Mouse (Mus musculus) spleen, adult 18-20 months (tissue): ENCODE measurements around the gene Eif2ak4.

Experiments
- DNase-seq, 2 experiments: peaks; one replicate each; pipeline ENCODE4 v3.0.0; 2022; ENCODE audit warnings: mixed read lengths in 2 of 2

The Eif2ak4 gene

GRCm38 (mm10) chr2:118406811-118407210 lies 18.4 kb downstream of the Eif2ak4 start:
- no peak for DNase-seq

- no peak for DNase-seq
Observed at GRCm38 (mm10) chr2:118408336-118408895, 20.0 kb downstream of the Eif2ak4 start.

- no peak for DNase-seq
Observed at GRCm38 (mm10) chr2:118412821-118413220, 24.4 kb downstream of the Eif2ak4 start.

- no peak for DNase-seq
Observed at GRCm38 (mm10) chr2:118415601-118416355, 27.4 kb downstream of the Eif2ak4 start.

- no peak for DNase-seq
Observed at GRCm38 (mm10) chr2:118418076-118418475, 29.7 kb downstream of the Eif2ak4 start.

- DNase-seq, result no peak
Observed at GRCm38 (mm10) chr2:118421951-118422350, 33.5 kb downstream of the Eif2ak4 start.

GRCm38 (mm10) chr2:118422385-118422784 lies 34.0 kb downstream of the Eif2ak4 start:
- no peak for DNase-seq

- no peak for DNase-seq
Observed at GRCm38 (mm10) chr2:118428296-118428695, 39.9 kb downstream of the Eif2ak4 start.

- no peak for DNase-seq
Observed at GRCm38 (mm10) chr2:118429297-118429696, 40.9 kb downstream of the Eif2ak4 start.

- DNase-seq, result no peak
Observed at GRCm38 (mm10) chr2:118430630-118431029, 42.2 kb downstream of the Eif2ak4 start.

- DNase-seq, result peak in 1 of 2 experiments; percentile 55
Observed at GRCm38 (mm10) chr2:118431589-118431988, 43.2 kb downstream of the Eif2ak4 start.

GRCm38 (mm10) chr2:118442172-118442571 lies 53.8 kb downstream of the Eif2ak4 start:
- no peak for DNase-seq

GRCm38 (mm10) chr2:118442723-118443122 lies 54.3 kb downstream of the Eif2ak4 start:
- DNase-seq, result no peak

- DNase-seq, result no peak
Observed at GRCm38 (mm10) chr2:118445696-118446674, 57.6 kb downstream of the Eif2ak4 start.

GRCm38 (mm10) chr2:118448181-118448580 lies 59.8 kb downstream of the Eif2ak4 start:
- no peak for DNase-seq

- no peak for DNase-seq
Observed at GRCm38 (mm10) chr2:118451056-118451455, 62.6 kb downstream of the Eif2ak4 start.

- DNase-seq, result no peak
Observed at GRCm38 (mm10) chr2:118457029-118457428, 68.6 kb downstream of the Eif2ak4 start.

GRCm38 (mm10) chr2:118457463-118458261 lies 69.2 kb downstream of the Eif2ak4 start:
- no peak for DNase-seq

GRCm38 (mm10) chr2:118461480-118462165 lies 73.2 kb downstream of the Eif2ak4 start:
- DNase-seq, result no peak

GRCm38 (mm10) chr2:118463480-118463879 lies 75.1 kb downstream of the Eif2ak4 start:
- no peak for DNase-seq

GRCm38 (mm10) chr2:118464450-118464849 lies 76.0 kb downstream of the Eif2ak4 start:
- DNase-seq, result no peak

GRCm38 (mm10) chr2:118465894-118466293 lies 77.5 kb downstream of the Eif2ak4 start:
- DNase-seq, result no peak
